Mouse (Mus musculus) heart, postnatal 36 days (tissue): Measurements from ENCODE around the gene Mrnip. TPM values are rescaled to one million over a fixed set of nuclear protein-coding genes. Genes with fewer than 3 reads are reported as not detected.

Source experiments
- DNase-seq, 2 experiments: peaks; one replicate each; pipeline ENCODE4 v3.0.0; 2021 to 2022
- intact Hi-C: fragments of 180-260 bp; cut with DNase I; formaldehyde crosslinking; loops from one replicate; pipeline ENCODE4 v1.15.1; 2025
- total RNA-seq, 2 experiments: library from RNA; stranded (reverse); gene quantifications; 2 replicates each; pipeline ENCODE4 v1.2.3; 2021

The Mrnip gene
- total RNA-seq, 2 experiments from 2014 or later, result 1.8 to 2.4 TPM

DNA sequence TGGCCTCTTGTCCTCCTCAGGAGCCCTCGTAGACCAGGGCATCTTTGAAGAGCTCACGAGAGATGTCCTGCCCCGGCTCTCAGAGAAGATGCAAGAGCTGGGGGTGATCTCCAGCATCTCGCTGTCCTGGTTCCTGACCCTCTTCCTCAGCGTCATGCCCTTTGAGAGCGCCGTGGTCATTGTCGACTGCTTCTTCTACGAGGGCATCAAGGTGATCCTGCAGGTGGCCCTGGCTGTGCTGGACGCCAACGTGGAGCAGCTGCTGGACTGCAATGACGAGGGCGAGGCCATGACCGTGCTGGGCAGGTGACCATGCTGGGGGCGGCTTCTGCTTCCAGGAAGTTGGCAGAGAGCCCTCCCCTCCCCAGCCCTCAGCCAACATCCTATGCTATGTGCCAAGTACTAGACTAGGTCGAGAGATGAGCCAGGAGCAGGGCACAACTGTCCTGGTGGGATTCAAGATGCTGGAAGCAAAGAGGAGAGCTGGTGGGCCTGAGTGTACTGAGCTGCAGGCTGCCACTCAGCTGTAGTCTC is 17.5 kb upstream of the Mrnip start:
- DNase-seq, result no peak
- intact Hi-C loops, result no loop called here

DNA sequence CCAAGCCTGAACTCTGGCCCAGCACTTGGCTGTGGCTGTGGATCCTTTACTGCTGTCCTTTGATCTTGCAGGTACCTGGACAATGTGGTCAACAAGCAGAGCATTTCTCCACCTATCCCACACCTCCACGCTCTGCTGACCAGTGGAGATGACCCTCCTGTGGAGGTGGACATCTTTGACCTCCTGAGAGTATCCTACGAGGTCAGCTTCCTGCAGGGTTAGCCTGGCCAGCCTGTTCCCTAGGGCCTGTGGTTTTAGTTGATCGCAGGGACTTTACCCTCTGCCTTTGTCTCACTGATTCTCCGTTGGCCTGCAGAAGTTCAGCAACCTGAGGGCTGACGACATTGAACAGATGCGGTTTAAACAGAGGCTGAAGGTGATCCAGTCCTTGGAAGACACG is 15.9 kb upstream of the Mrnip start:
- no peak for DNase-seq
- intact Hi-C loops, result no loop called here

DNA sequence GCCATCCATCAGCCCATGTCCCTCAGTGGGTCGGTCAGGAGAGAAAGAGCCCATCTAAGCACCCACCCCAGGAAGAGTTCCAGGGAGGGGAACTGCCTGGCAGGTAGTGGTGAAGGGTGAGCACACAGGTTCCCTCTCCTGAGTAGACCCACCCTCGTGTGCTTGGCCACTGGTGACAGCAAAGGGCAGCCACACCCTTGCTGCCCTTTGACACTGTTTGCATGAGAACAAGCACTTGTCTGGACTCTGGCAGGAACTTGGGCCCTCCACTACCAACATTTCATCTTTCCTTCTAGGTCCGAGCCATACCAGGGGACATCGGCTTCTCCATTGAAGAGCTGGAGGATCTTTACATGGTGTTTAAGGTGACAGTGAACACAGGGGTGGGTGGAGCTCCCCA is 14.9 kb upstream of the Mrnip start:
- intact Hi-C loops, result no loop called here
- DNase-seq, result no peak

DNA sequence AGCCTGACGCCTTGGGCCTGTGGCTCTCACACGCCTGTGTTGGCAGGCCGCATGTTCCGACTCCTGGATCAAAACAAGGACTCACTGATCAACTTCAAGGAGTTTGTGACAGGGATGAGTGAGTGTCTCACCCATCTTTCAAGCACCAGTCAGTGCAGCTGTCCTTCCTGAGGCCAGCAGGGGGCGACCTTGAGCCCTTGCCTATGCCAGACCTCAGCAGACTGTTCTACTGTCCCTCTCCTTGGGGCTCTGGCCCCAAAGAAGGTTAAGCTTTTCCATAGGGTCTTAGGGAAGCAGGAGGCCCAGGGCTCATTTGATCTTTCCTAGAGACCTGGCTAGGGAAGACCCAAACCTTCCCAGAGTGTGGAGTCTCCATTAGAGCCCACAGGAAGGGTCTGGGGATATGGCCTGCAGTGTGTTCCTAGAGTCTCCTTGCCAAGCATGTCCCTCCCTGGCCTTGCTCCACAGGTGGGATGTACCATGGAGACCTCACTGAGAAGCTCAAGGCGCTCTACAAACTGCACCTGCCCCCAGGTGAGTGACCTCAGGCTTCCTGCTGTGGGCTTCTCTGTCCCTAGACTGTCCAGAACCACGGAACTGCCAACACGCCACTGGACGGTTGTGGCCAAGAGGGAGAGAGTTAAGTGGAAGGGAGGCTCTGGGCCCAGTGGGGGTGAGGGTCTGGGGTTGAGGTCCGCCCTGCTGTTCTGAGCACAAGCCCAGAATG is 12.5 kb upstream of the Mrnip start:
- intact Hi-C loops, result loop anchor here (2.0 to 5.0 kb wide), 2 partner anchors 63 to 206 kb away; no protein-coding TSS in a partner anchor
- DNase-seq, result peak; percentile 57 to 74

DNA sequence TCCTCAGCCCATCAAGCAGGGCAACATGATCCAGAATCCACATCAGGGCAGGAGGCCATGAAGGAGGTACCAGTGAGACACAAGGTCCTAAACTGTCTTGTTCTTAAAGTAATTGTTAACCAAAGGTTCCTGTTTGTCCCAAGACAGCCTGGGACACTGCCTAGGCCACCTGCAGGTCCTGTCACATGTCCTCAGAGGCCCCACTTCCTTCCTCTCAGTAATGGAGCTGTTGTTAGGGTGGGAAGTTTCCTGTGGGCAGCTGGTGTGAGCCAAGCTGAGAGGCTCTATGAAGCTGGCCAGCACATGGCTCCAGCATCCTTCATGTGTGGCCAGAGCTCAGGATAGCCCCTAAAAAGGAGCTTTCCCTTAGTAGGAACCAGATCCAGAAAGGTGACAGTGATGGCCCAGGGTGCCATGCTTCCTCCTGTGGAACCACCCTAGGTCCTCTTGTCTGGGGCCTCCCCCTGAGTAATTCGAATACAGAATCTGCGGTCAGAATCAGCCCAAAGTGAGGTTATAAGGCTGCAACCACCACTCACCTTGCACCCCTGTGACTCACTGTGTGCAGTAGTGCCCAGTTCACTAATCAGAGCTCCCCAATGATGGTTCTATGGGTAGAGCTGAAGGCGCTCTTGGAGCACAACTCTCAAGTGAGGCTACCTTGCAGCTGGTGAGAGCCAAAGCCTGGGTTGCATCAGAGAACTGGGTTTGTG is 11.8 kb upstream of the Mrnip start:
- intact Hi-C loops, result loop anchor here (2.0 to 5.0 kb wide), 2 partner anchors 62 to 205 kb away; no protein-coding TSS in a partner anchor
- DNase-seq, result no peak

DNA sequence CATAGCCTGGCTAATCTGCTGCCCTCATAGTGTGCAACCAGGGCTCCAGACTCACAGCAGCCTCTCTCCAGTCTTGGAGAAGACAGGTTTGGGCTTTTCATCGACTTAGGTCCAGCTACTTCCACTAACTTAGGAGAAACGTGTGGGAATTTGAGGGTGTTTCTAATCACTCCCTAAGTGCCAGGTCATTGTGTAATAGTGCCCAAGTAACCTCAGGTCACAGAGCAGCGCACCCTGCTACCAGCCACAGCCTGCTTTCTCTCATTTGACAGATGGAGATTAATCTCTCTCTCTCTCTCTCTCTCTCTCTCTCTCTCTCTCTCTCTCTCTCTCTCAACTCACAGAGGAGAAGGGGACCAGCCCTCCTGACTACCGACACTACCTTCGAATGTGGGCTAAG is 5.9 kb upstream of the Mrnip start:
- intact Hi-C loops, result no loop called here
- DNase-seq, result no peak

GRCm38 (mm10) chr11:50174730-50175187 is 515 bp downstream of the Mrnip start:
- DNase-seq, result peak; percentile 98 to 99
- intact Hi-C loops, result loop anchor here (2.0 kb wide), 1 partner anchor 50 kb away; no protein-coding TSS in a partner anchor

DNA sequence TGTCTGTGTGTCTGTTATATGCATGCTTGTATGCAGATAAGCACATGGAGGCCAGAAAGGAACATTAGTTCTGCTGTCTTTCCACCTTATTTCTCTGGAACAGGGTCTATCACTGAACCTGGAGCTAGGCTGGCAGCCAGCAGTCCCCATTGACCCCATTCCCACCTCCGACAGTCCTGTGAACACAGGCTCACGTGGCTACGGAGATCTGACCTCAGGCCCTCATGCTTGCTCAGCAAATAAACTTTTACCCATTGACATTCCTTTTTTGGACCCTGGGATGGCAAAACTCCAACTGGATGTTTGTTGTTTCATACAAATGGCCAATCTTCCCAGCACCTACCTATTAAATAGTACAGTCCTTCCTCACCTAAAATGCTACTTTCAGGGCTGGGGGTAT is 2.1 kb downstream of the Mrnip start:
- intact Hi-C loops, result no loop called here
- DNase-seq, result no peak

DNA sequence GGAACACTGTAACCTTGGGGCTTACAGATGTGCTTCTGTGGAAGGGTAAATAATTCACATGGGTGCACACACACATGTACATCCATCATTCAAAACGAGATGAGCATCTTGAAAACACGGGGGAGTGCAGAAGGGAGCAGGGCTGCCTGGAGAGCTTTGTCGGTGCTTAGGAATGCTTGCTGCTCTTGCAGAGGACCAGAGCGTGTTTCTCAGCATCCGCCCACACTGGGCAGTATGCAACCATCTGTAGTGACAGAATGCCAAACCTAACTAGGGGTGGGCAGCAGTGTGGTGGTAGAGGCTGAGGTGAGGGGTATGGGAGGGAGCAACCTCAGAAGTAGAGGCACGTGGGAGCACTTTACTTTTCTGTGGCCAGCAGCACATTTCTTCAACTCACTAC is 2.9 kb downstream of the Mrnip start:
- DNase-seq, result no peak
- intact Hi-C loops, result no loop called here

- intact Hi-C loops, result no loop called here
These were observed 4.6 kb downstream of the Mrnip start for GRCm38 (mm10) chr11:50178532-50179488.

GRCm38 (mm10) chr11:50180478-50181231 is 6.4 kb downstream of the Mrnip start:
- intact Hi-C loops, result no loop called here
- no peak for DNase-seq

More at GRCm38 (mm10) chr11:50178532-50179488, 4.6 kb downstream of the Mrnip start:
- DNase-seq, result no peak

DNA sequence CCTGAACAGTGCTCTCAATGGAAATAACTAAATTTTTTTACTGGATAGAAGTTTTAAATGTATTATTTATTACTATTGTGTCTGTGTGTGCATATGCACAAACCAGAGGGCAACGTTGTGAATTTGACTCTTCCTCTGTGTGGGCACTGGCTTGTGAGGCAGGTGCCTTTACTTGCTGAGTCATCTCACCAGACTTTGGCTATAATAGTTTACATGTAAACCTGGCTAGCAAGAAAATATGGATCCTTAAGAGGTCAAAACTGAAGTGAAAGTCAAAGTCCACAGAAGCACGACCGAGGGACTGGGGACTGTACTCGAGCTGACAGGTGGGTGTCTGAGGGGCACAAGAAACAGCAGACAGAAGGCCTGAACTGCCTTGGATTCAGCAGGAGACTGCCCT is 8.5 kb downstream of the Mrnip start:
- DNase-seq, result no peak
- intact Hi-C loops, result no loop called here

DNA sequence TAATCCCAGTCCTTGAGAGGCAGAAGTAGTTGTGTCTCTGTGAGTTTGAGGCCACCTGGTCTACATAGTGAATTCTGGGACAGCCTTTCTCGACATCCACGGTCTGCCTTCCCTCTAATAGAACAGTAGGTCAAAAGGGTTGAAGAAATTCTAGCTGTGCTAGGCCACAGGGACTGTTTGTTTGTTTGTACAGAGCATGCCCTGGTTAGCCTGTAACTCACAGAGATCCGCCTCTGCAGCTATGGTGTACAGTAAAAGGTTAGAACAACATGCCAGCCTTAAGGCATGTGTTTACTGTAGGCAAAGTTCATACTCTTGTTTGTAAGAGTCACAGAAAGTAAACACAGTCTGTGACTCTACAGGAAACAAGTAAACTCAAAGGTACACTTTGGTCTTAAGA is 10.5 kb downstream of the Mrnip start:
- DNase-seq, result no peak
- intact Hi-C loops, result no loop called here

DNA sequence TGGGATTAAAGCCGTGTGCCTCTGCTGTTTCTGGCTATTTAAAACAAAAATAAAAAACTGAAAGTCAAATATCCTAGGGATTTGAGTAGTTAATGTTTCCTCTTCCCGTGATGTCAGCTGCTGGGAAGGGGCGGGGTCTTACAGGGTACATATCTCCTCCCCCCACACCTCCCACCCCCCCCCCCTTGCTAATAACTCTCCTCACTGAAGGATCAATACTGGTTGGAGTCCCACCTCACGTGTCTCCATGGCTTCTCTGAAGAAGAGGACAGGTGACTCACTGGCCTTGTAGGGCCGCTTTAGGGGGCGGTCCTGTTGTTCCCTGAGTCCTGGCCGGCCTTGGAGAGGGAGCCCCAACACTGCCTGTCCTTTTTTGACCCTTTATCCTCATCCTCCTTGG is 14.4 kb downstream of the Mrnip start:
- intact Hi-C loops, result no loop called here
- no peak for DNase-seq

DNA sequence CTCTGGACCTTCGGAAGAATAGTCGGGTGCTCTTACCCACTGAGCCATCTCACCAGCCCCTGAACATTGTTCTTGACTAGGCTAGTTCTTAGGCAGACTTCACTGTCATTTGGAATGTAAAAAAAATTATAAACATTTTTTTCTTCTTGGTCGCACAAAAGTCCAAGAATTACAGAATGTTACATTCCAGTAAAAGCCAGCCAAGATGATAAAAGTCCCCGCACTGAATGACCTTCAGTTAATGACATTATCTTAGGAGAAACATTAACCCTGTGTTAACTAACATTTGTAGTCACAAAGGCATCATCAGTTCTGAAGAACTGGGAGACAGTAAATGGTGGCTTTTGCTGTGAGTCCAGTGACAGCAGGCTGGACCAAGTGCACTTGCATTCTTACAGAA is 16.1 kb downstream of the Mrnip start:
- intact Hi-C loops, result no loop called here
- DNase-seq, result no peak

DNA sequence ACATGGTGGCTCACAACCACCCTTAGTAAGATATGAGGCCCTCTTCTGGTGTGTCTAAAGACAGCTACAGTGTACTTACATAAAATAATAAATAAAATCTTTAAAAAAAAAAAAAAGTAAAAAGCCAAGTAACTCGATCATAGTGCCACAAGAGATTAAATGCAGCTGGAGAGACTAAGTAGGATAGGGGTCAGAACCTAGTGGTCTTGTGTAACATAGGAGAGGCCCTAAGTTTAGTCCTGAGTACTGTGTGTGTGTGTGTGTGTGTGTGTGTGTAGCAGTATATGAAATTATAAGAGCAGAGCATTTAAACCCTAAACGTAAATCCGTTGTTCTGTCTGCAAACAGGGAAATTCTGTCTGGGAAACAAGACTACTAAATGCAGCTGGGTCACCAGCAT is 18.0 kb downstream of the Mrnip start:
- intact Hi-C loops, result no loop called here
- DNase-seq, result no peak

DNA sequence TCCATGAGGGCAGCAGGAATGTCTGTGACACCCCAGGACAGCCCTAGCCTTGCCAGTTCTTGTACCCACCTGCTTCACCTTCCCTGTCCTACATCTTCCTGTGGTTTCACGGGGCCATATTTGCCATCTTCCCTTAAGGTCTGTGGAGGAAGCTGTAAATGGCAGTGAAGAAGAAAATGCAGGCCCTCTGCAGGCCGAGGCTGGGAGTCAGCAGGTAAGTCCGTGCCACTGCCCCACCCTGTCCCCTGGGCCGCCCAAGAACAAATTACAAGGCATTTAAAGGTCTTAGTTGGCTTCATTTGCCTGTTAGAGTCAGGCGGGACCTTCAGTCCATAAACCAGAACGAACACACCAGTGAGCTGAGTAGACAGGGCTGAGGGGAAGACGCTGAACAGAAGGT is 19.8 kb downstream of the Mrnip start:
- no peak for DNase-seq
- intact Hi-C loops, result no loop called here

DNA sequence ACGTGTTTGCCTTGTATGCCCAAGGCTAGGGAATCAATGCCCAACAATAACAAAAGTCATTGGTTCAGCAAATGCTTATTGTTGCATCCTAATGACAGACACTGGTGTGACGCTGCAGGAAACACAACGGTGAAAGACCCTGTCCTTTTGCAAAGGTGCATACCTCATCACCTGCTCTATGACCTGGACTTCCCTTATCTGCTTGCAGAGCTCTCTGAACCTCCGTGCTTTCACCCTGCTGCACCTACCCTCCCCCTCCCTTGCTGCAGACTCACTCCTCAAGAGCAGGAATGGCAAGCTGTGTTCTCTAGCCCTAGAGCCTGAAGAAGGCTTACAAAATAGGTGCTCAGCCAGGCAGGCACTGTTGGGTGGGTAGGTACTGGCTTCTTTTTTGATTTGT is 20.5 kb downstream of the Mrnip start:
- intact Hi-C loops, result no loop called here
- no peak for DNase-seq

GRCm38 (mm10) chr11:50197500-50197899 is 23.3 kb downstream of the Mrnip start:
- DNase-seq, result no peak
- intact Hi-C loops, result no loop called here
